Mouse (Mus musculus): ENCODE data around the gene Ccdc102a. TPM values are rescaled to one million over a fixed set of nuclear protein-coding genes. Genes with fewer than 3 reads are reported as not detected.

Ccdc102a gene
- polyA plus RNA-seq, 1 experiment: 5.7 TPM

DNA sequence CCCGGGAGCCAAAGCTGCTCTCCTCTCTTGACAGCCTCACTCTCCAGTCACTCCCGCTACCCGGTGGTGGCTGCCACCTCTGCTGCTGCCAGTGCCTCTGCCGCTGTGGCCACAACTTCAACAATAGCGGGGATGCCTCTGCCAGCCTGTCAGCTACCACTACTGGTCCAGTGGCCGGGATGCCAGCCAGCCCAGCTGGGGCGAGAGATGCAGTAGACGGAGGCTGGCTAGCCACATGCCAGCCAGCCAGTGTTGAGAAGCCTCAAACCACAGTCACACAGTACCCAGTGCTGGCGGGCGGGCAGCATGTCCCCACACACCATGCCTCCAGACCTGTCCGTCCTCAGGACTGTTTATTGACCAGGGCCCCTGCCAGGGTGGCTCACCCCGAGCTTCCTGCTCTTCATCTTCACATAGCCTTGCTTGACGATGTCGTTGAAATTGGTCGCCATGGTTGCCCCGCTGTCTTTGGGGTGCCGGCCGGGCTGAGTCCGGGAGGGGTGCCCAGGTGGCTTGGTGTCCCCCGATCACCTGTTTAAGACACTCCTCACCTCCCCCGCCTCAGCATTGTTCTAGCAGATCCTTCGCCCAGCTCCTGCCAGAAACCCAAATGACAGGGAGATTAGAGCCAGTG is 47.3 kb downstream of the Ccdc102a start:
- Histone ChIP-seq H3K4me3 (ENCODE audit: insufficient read depth, low read depth, low read length) (peak overlapping the region; percentile 29), H3K27ac (ENCODE audit: insufficient read depth, low read depth, low read length) (0 out of 2 replicates have a peak overlapping the region, but pooled peaks have one; percentile 4), H3K36me3 (ENCODE audit: control insufficient read depth, insufficient read depth, low read length) (no peaks in the 10 kb centered on the region), H3K27me3 (replicated peaks; ENCODE audit: control insufficient read depth, insufficient read depth, low read length) (no peaks in the 10 kb centered on the region), H3K4me1 (ENCODE audit: control insufficient read depth, insufficient read depth, low read length) (peaks cover 31% of the 10 kb centered on the region)
- TF ChIP-seq POLR2A (IDR thresholded peaks at IDR 0.05; ENCODE audit: low read depth, low read length): no peak
- TF ChIP-seq CTCF (conservative IDR thresholded peaks at IDR 0.05; ENCODE audit: insufficient read depth, insufficient read length, low read depth, low read length): no peak
- DNase-seq: peak; percentile 41
- WGBS: 9% methylated on average over 22 of the region's 22 CpGs

DNA sequence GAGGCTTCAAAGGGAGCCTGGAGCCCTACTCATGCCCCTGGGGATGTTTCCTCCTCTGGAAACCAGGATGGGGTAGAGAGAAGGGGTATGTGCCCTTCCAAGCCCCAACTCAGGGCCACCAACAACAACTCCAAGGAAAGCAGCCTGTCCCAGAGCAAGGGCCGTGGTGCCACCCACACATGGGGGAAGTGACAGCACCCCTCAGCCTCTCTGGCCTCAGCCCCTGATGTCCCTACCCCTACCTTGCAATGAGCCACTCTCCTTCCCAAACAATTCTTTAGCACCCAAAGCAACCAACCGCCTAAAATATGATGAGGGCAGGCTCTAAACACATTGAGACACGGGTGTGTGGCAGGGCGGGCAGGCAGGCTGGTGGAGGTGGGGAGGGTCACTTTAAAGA is 47.9 kb downstream of the Ccdc102a start:
- peaks cover 26% of the 10 kb centered on the region for H3K4me1 ChIP-seq (ENCODE audit: control insufficient read depth, insufficient read depth, low read length)
- DNase-seq: no peak
- H3K36me3 ChIP-seq (ENCODE audit: control insufficient read depth, insufficient read depth, low read length): no peaks in the 10 kb centered on the region
- no peak overlapping the region for H3K4me3 ChIP-seq (ENCODE audit: insufficient read depth, low read depth, low read length)
- TF ChIP-seq POLR2A (IDR thresholded peaks at IDR 0.05; ENCODE audit: low read depth, low read length) (no peak), CTCF (conservative IDR thresholded peaks at IDR 0.05; ENCODE audit: insufficient read depth, insufficient read length, low read depth, low read length) (no peak)
- no peak overlapping the region for H3K27ac ChIP-seq (ENCODE audit: insufficient read depth, low read depth, low read length)
- WGBS: 69% methylated on average over 4 of the region's 4 CpGs
- no peaks in the 10 kb centered on the region for H3K27me3 ChIP-seq (replicated peaks; ENCODE audit: control insufficient read depth, insufficient read depth, low read length)

- DNase-seq: no peak
- no peak overlapping the region for H3K4me3 ChIP-seq (ENCODE audit: insufficient read depth, low read depth, low read length)
- WGBS: 77% methylated on average over 7 of the region's 7 CpGs
- H3K36me3 ChIP-seq (ENCODE audit: control insufficient read depth, insufficient read depth, low read length): no peaks in the 10 kb centered on the region
- peaks cover 24% of the 10 kb centered on the region for H3K4me1 ChIP-seq (ENCODE audit: control insufficient read depth, insufficient read depth, low read length)
- TF ChIP-seq POLR2A (IDR thresholded peaks at IDR 0.05; ENCODE audit: low read depth, low read length) (no peak), CTCF (conservative IDR thresholded peaks at IDR 0.05; ENCODE audit: insufficient read depth, insufficient read length, low read depth, low read length) (no peak)
- no peak overlapping the region for H3K27ac ChIP-seq (ENCODE audit: insufficient read depth, low read depth, low read length)
- H3K27me3 ChIP-seq (replicated peaks; ENCODE audit: control insufficient read depth, insufficient read depth, low read length): no peaks in the 10 kb centered on the region
Observed at GRCm38 (mm10) chr8:94869146-94869545, 48.8 kb downstream of the Ccdc102a start.

- no peaks in the 10 kb centered on the region for H3K27me3 ChIP-seq (replicated peaks; ENCODE audit: control insufficient read depth, insufficient read depth, low read length)
- no peak overlapping the region for H3K4me3 ChIP-seq (ENCODE audit: insufficient read depth, low read depth, low read length)
- peaks cover 17% of the 10 kb centered on the region for H3K4me1 ChIP-seq (ENCODE audit: control insufficient read depth, insufficient read depth, low read length)
- WGBS: 87% methylated on average over 9 of the region's 9 CpGs
- TF ChIP-seq CTCF (conservative IDR thresholded peaks at IDR 0.05; ENCODE audit: insufficient read depth, insufficient read length, low read depth, low read length) (no peak), POLR2A (IDR thresholded peaks at IDR 0.05; ENCODE audit: low read depth, low read length) (no peak)
- peaks cover under 1% of the 10 kb centered on the region; the same call in 1 of the 2 replicates for H3K36me3 ChIP-seq (ENCODE audit: control insufficient read depth, insufficient read depth, low read length)
- H3K27ac ChIP-seq (ENCODE audit: insufficient read depth, low read depth, low read length): no peak overlapping the region
- no peak for DNase-seq
Observed at GRCm38 (mm10) chr8:94866921-94867320, 51.0 kb downstream of the Ccdc102a start.

- H3K36me3 ChIP-seq (ENCODE audit: control insufficient read depth, insufficient read depth, low read length): peaks cover 1% of the 10 kb centered on the region; the same call in 1 of the 2 replicates
- peaks cover 6% of the 10 kb centered on the region for H3K4me1 ChIP-seq (ENCODE audit: control insufficient read depth, insufficient read depth, low read length)
- H3K4me3 ChIP-seq (ENCODE audit: insufficient read depth, low read depth, low read length): no peak overlapping the region
- 75% methylated on average over 10 of the region's 10 CpGs for WGBS
- H3K27ac ChIP-seq (ENCODE audit: insufficient read depth, low read depth, low read length): no peak overlapping the region
- no peaks in the 10 kb centered on the region for H3K27me3 ChIP-seq (replicated peaks; ENCODE audit: control insufficient read depth, insufficient read depth, low read length)
- TF ChIP-seq CTCF (conservative IDR thresholded peaks at IDR 0.05; ENCODE audit: insufficient read depth, insufficient read length, low read depth, low read length): no peak
- no peak for TF ChIP-seq POLR2A (IDR thresholded peaks at IDR 0.05; ENCODE audit: low read depth, low read length)
- no peak for DNase-seq
Observed at GRCm38 (mm10) chr8:94865292-94865691, 52.6 kb downstream of the Ccdc102a start.

GRCm38 (mm10) chr8:94863897-94864673 is 53.8 kb downstream of the Ccdc102a start:
- Histone ChIP-seq H3K27me3 (replicated peaks; ENCODE audit: control insufficient read depth, insufficient read depth, low read length) (no peaks in the 10 kb centered on the region), H3K36me3 (ENCODE audit: control insufficient read depth, insufficient read depth, low read length) (peaks cover 1% of the 10 kb centered on the region; the same call in 1 of the 2 replicates), H3K4me3 (ENCODE audit: insufficient read depth, low read depth, low read length) (no peak overlapping the region), H3K27ac (ENCODE audit: insufficient read depth, low read depth, low read length) (no peak overlapping the region), H3K4me1 (ENCODE audit: control insufficient read depth, insufficient read depth, low read length) (peaks cover 4% of the 10 kb centered on the region; the same call in 1 of the 2 replicates)
- DNase-seq: no peak
- TF ChIP-seq CTCF (conservative IDR thresholded peaks at IDR 0.05; ENCODE audit: insufficient read depth, insufficient read length, low read depth, low read length) (no peak), POLR2A (IDR thresholded peaks at IDR 0.05; ENCODE audit: low read depth, low read length) (no peak)
- WGBS: 67% methylated on average over 10 of the region's 10 CpGs

Measured in kidney, adult 2 months (tissue).